Mouse (Mus musculus) layer of hippocampus, postnatal 10 days (tissue): ENCODE measurements around the gene Scn4a. TPM values are rescaled to one million over a fixed set of nuclear protein-coding genes. Genes with fewer than 3 reads are reported as not detected.

ENCODE experiments used
- DNase-seq, 2 experiments: peaks; one replicate each; pipeline ENCODE4 v3.0.0; 2021; ENCODE audit warnings: low spot score in 2 of 2
- total RNA-seq, 2 experiments: library from RNA; stranded (reverse); gene quantifications; 2 replicates each; pipeline ENCODE4 v1.2.3; 2021

The Scn4a gene
- total RNA-seq, 2 experiments from 2014 or later: 0.38 TPM; not detected in 1

GRCm38 (mm10) chr11:106273311-106273684 lies 79.8 kb downstream of the Scn4a start:
- no peak for DNase-seq

GRCm38 (mm10) chr11:106272644-106273310 lies 80.3 kb downstream of the Scn4a start, which contains the start of gene Smarcd2:
Gene Smarcd2 (minus strand): TSS chr11:106272972.
- DNase-seq: peak; percentile 98

GRCm38 (mm10) chr11:106271794-106272643 lies 81.1 kb downstream of the Scn4a start:
- peak in 1 of 2 experiments; percentile 50 for DNase-seq

GRCm38 (mm10) chr11:106271131-106271793 lies 81.8 kb downstream of the Scn4a start:
- no peak for DNase-seq

GRCm38 (mm10) chr11:106269060-106269431 lies 84.0 kb downstream of the Scn4a start:
- no peak for DNase-seq

Other genes starting within 250 kb of the Scn4a start
- not detected for gene Gm10840, start 192.4 kb downstream of the Scn4a start, total RNA-seq
- gene Limd2, start 192.4 kb downstream of the Scn4a start, total RNA-seq: 100 to 1,000 TPM; 100 to 112 TPM
- gene Strada, start 151.1 kb downstream of the Scn4a start, total RNA-seq: 10 to 100 TPM; 28.8 to 32.3 TPM
- 100 to 1,000 TPM; 101 to 102 TPM for gene Ccdc47, start 136.9 kb downstream of the Scn4a start, total RNA-seq
- 10 to 100 TPM; 70.6 to 80.4 TPM for gene Ddx42, start 136.4 kb downstream of the Scn4a start, total RNA-seq
- 10 to 100 TPM; 37.8 to 39.4 TPM for gene Ftsj3, start 97.2 kb downstream of the Scn4a start, total RNA-seq
- 100 to 1,000 TPM; 132 to 133 TPM for gene Psmc5, start 97.1 kb downstream of the Scn4a start, total RNA-seq
- 10 to 100 TPM; 22.0 to 23.0 TPM for gene Smarcd2, start 80.3 kb downstream of the Scn4a start, total RNA-seq
- gene Tcam1, start 76.6 kb downstream of the Scn4a start, total RNA-seq: under 1 TPM; 0.16 to 0.20 TPM
- not detected for gene Gh, start 51.4 kb downstream of the Scn4a start, total RNA-seq
- under 1 TPM; 0.38 to 0.59 TPM for gene Cd79b, start 38.5 kb downstream of the Scn4a start, total RNA-seq
- under 1 TPM in 1 of 2 experiments, not detected in 1; 0.91 TPM for gene Prr29, start 12.2 kb upstream of the Scn4a start, total RNA-seq
- 1 to 10 TPM; 4.6 to 4.7 TPM for gene Icam2, start 34.8 kb upstream of the Scn4a start, total RNA-seq
- gene Ern1, start 134.6 kb upstream of the Scn4a start, total RNA-seq: 1 to 10 TPM; 8.5 to 8.7 TPM